Mouse (Mus musculus) hindbrain, embryonic 14.5 days (tissue): ENCODE measurements at regions not wholly inside any gene's neighbourhood (a gene's known extent, or its start where the extent isn't known, plus 50 kb on each side); places are given as distances from the start of the nearest gene placed in this dataset.

Experiments used
- ATAC-seq: fragments of 200-750 bp; cut with Nextera tagmentation; 2 replicates; pipeline ENCODE4 v1.8.0; 2017; ENCODE audit warnings: moderate number of reproducible peaks, mild to moderate bottlenecking, moderate TSS enrichment, moderate library complexity; ENCODE audit not compliant: low FRiP score
- DNase-seq: peaks from one replicate; pipeline ENCODE4 v3.0.0-alpha.2; 2015; ENCODE audit warnings: low spot score
- H3K27ac ChIP-seq: fragments of 300-500 bp; sonication (generic); 2 replicates; pipeline ENCODE4 v1.5.1; 2014; ENCODE audit warnings: mild to moderate bottlenecking, moderate library complexity
- H3K27me3 ChIP-seq: fragments of 300-500 bp; sonication (generic); 2 replicates; pipeline ENCODE4 v1.6.1; 2014; ENCODE audit warnings: mild to moderate bottlenecking, low read length, mixed read lengths; ENCODE audit not compliant: control insufficient read depth, insufficient read depth
- H3K36me3 ChIP-seq: fragments of 300-500 bp; sonication (generic); replicated peaks from 2 replicates; pipeline ENCODE4 v1.6.1; 2014; ENCODE audit not compliant: control insufficient read depth, insufficient read depth
- H3K4me1 ChIP-seq: fragments of 300-500 bp; sonication (generic); replicated peaks from 2 replicates; pipeline ENCODE4 v1.6.1; 2014; ENCODE audit warnings: antibody characterized with exemption, low read length, mixed read lengths; ENCODE audit not compliant: control insufficient read depth, insufficient read depth
- H3K4me2 ChIP-seq: fragments of 300-500 bp; sonication (generic); replicated peaks from 2 replicates; pipeline ENCODE4 v1.6.1; 2014; ENCODE audit warnings: mild to moderate bottlenecking, moderate library complexity
- H3K4me3 ChIP-seq: fragments of 300-500 bp; sonication (generic); replicated peaks from 2 replicates; pipeline ENCODE4 v1.5.1; 2014; ENCODE audit warnings: mild to moderate bottlenecking, low read length
- H3K9ac ChIP-seq: fragments of 300-500 bp; sonication (generic); 2 replicates; pipeline ENCODE4 v1.6.1; 2014
- H3K9me3 ChIP-seq: fragments of 300-500 bp; sonication (generic); 2 replicates; pipeline ENCODE4 v1.6.1; 2016; ENCODE audit warnings: low read length; ENCODE audit not compliant: control insufficient read depth
- WGBS: fragments of 180-500 bp; shearing (Covaris S2); extraction: QIAGEN DNeasy Blood & Tissue Kit; methylation state at CpG from one replicate; pipeline ENCODE4 v1.1.7; 2014; 5-methylcytosine and 5-hydroxymethylcytosine counted together

DNA sequence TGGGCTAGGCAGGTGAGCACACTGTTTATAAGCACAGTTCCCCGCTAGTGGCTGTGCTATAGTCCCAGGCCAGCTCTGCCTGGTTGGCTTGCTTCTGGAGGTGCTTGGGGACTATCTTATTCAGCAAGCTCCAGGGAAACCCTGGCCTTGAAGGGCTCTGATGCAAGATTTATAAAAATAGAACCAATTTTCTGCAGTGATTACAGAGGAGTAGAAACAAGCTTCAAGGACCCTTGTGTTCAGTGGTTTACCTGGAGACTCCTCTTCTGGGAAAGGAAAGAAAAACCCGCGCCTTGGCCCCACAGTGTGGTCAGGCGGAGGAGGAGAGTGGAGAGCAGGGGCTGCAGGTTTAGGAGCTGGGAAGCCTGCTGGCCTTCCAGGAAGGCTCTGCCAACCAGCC, 178.2 kb upstream of the Ctnnb1 start:
- ATAC-seq (no peak), DNase-seq (no peak)
- H3K9me3 ChIP-seq: no peaks in the 10 kb centered on the region
- peaks cover 4% of the 10 kb centered on the region; the same call in 1 of the 2 replicates for H3K4me1 ChIP-seq
- H3K9ac ChIP-seq: no peak overlapping the region
- 88% methylated on average over 4 of the region's 4 CpGs for WGBS
- H3K27me3 ChIP-seq: no peaks in the 10 kb centered on the region
- no peak overlapping the region for H3K27ac ChIP-seq
- H3K36me3 ChIP-seq: no peaks in the 10 kb centered on the region
- H3K4me2 ChIP-seq: no peak overlapping the region
- no peak overlapping the region for H3K4me3 ChIP-seq

DNA sequence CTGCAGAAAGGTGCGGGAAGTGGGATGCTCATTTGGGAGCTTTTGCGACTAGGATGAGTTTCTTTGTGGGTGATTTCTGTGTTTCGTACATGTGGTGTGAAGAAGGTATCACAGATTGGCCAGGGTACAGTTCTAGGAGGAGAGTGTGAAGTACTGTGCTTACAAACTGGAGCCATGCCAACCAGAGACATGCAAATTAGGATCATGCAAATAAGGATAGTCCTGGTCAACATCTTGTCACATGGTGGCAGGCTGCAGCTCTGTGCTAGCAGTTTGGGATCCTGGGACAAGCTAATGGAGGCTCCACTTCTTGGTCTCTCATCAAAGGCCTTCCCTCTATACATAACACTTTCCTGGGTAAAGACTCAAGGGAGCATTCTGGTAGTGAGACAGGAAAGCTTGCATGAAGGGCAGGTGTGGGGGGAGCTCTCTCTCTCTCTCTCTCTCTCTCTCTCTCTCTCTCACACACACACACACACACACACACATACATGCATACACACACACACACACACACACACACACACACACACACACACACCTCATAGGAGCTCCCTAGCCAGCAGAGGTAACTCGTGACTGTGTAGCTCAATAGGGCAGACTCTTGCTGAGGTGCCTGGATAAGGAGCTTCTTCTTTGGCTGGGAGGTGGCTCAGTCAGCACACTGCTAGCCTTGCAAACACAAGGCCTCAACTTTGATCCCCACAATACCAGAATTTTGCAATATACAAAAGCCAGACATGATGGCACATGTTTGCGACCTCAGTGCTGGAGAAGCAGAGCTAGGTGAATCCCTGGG, 177.1 kb upstream of the Ctnnb1 start:
- WGBS: 80% methylated on average over 5 of the region's 5 CpGs
- H3K9ac ChIP-seq: no peak overlapping the region
- H3K4me2 ChIP-seq: no peak overlapping the region
- peaks cover 4% of the 10 kb centered on the region; the same call in 1 of the 2 replicates for H3K4me1 ChIP-seq
- no peaks in the 10 kb centered on the region for H3K27me3 ChIP-seq
- H3K9me3 ChIP-seq: no peaks in the 10 kb centered on the region
- H3K36me3 ChIP-seq: no peaks in the 10 kb centered on the region
- H3K4me3 ChIP-seq: no peak overlapping the region
- ATAC-seq: peak; percentile 64; the same call in 1 of the 2 replicates
- peak; percentile 64 for DNase-seq
- no peak overlapping the region for H3K27ac ChIP-seq

DNA sequence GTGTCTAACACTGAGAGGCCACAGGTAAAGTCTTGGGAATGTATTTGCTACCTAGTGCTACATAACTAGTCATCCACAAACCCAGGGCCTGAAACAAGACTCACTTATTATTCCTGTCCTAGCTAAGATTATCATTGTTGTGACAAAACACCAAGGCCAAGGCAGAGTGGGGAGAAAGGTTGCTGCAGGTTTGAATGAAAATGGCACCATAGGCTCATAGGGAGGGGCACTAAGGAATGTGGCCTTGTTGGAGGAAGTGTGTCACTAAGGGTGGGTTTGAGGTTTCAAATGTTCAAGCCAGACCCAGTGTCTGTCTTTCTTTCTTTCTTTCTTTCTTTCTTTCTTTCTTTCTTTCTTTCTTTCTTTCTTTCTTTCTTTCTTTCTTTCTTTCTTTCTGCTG, 174.9 kb upstream of the Ctnnb1 start:
- no peak overlapping the region for H3K27ac ChIP-seq
- H3K9ac ChIP-seq: no peak overlapping the region
- ATAC-seq (no peak), DNase-seq (no peak)
- H3K4me3 ChIP-seq: no peak overlapping the region
- H3K4me2 ChIP-seq: no peak overlapping the region
- peaks cover 4% of the 10 kb centered on the region; the same call in 1 of the 2 replicates for H3K4me1 ChIP-seq
- no peaks in the 10 kb centered on the region for H3K27me3 ChIP-seq
- H3K36me3 ChIP-seq: no peaks in the 10 kb centered on the region
- no peaks in the 10 kb centered on the region for H3K9me3 ChIP-seq

DNA sequence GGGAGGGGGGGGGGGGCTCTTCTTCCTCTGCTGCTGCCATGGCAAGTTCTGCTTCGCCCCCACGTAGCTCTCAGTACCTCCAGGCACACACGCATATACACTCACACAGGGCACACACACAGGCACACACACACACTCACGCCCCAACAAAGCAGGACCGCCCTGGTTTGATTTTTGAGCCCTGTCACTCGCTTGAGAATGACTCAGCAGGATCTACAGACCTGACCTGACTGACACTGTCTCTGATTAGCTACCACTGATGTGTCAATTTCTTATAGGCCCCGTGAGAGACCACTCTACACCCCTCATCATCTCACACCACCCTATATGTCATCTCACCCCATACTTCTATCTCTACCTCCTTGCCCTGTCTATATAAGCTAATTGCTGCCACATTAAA, 173.5 kb upstream of the Ctnnb1 start:
- Histone ChIP-seq H3K9ac (no peak overlapping the region), H3K4me2 (no peak overlapping the region), H3K27ac (no peak overlapping the region), H3K4me3 (no peak overlapping the region), H3K27me3 (no peaks in the 10 kb centered on the region), H3K36me3 (no peaks in the 10 kb centered on the region), H3K4me1 (peaks cover 4% of the 10 kb centered on the region; the same call in 1 of the 2 replicates), H3K9me3 (no peaks in the 10 kb centered on the region)
- no peak for ATAC-seq
- WGBS: 92% methylated on average over 6 of the region's 7 CpGs
- no peak for DNase-seq

DNA sequence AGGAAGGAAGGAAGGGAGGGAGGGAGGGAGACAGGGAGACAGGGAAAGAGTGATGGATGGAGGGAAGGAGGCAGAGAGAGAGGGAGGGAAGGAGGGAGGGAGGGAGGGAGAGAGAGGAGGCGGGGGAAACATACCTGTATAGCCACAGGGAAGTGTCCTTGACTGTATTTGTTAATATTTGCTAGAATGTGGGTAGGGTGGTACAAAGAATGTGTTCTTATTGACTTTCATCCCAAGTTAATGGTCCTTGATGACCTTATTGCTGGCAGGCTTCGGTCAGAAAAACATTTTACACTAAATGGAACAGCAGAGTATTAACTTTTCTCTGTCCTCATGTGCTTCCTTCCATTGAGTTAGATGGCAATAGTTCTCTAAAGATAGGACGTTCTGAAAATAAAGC, 171.0 kb upstream of the Ctnnb1 start:
- no peak overlapping the region for H3K4me2 ChIP-seq
- H3K4me1 ChIP-seq: no peaks in the 10 kb centered on the region
- H3K4me3 ChIP-seq: no peak overlapping the region
- H3K9me3 ChIP-seq: no peaks in the 10 kb centered on the region
- DNase-seq: no peak
- no peak for ATAC-seq
- no peak overlapping the region for H3K27ac ChIP-seq
- no peaks in the 10 kb centered on the region for H3K36me3 ChIP-seq
- WGBS: 93% methylated on average over 3 of the region's 3 CpGs
- H3K9ac ChIP-seq: no peak overlapping the region
- no peaks in the 10 kb centered on the region for H3K27me3 ChIP-seq

DNA sequence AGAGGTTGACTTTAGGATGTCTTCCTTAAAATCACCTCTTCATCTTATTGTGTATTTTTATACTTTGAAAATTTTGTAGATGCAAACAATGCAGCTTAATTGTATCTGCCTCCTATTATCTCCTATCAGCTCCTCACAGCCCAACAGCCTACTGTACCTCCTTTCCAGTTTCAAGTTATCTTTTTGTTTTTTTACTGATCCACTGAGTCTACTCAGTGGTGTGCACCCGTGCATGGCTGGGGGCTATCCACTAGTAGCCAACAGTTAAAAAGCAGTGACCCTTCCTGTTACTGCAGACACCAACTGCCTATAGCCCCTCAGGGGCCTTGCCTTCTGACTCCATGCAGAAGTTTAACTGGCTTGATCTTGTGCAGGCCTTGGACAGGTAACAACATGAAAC, 170.4 kb upstream of the Ctnnb1 start:
- no peak overlapping the region for H3K4me3 ChIP-seq
- no peaks in the 10 kb centered on the region for H3K27me3 ChIP-seq
- H3K36me3 ChIP-seq: no peaks in the 10 kb centered on the region
- no peaks in the 10 kb centered on the region for H3K9me3 ChIP-seq
- DNase-seq (no peak), ATAC-seq (no peak)
- no peak overlapping the region for H3K27ac ChIP-seq
- no peaks in the 10 kb centered on the region for H3K4me1 ChIP-seq
- H3K4me2 ChIP-seq: no peak overlapping the region
- WGBS: 78% methylated on average over 1 of the region's 1 CpGs
- H3K9ac ChIP-seq: no peak overlapping the region

DNA sequence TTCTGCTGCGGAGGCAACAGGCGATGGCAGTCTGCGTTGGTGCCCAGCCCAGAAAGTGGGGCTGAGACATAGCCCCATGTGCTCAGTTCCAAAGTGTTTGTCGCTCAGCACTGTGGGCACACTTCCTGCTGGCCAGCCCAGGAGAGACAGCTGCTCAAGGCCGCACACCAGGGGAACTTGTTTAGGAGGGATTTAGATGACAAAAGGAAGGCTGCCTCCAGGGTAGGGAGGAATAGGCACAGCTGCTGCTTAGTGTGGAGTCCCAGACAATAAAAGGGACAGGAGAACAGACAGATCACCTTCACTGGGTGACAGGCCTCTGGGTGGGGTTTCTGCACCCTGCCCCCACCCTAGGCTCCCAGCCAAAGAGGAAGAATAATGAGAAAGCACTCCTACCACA, 169.2 kb upstream of the Ctnnb1 start:
- H3K4me2 ChIP-seq: no peak overlapping the region
- no peaks in the 10 kb centered on the region for H3K4me1 ChIP-seq
- ATAC-seq (peak; percentile 75; the same call in 1 of the 2 replicates), DNase-seq (no peak)
- 28% methylated on average over 5 of the region's 5 CpGs for WGBS
- H3K9ac ChIP-seq: no peak overlapping the region
- no peaks in the 10 kb centered on the region for H3K36me3 ChIP-seq
- peak overlapping the region; percentile 20; the same call in 1 of the 2 replicates for H3K27ac ChIP-seq
- H3K27me3 ChIP-seq: no peaks in the 10 kb centered on the region
- H3K9me3 ChIP-seq: no peaks in the 10 kb centered on the region
- no peak overlapping the region for H3K4me3 ChIP-seq

DNA sequence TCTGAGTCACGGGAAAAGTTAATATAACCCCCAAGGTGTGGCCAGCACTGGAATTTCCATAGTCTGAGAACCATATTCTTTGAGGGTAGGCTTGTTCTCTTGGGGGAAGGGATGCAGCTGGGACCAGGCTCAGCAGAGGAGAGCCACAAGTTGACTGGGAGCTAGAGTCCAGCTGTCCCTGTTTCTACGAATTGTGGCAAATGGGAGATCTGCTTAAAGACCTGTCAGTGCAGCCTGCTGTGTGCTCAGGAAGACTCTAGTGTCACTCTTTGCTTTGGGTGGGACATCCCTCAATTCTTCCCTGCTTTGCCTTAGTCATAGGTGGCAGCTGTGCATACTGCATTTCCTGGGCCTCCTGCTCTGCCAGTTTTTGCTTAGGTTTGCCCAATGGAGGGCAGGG, 165.2 kb upstream of the Ctnnb1 start:
- Histone ChIP-seq H3K27ac (no peak overlapping the region), H3K27me3 (no peaks in the 10 kb centered on the region), H3K9me3 (no peaks in the 10 kb centered on the region), H3K4me3 (no peak overlapping the region), H3K4me1 (no peaks in the 10 kb centered on the region), H3K9ac (no peak overlapping the region), H3K4me2 (no peak overlapping the region), H3K36me3 (no peaks in the 10 kb centered on the region)
- DNase-seq: no peak
- WGBS: 87% methylated on average over 2 of the region's 2 CpGs
- no peak for ATAC-seq

DNA sequence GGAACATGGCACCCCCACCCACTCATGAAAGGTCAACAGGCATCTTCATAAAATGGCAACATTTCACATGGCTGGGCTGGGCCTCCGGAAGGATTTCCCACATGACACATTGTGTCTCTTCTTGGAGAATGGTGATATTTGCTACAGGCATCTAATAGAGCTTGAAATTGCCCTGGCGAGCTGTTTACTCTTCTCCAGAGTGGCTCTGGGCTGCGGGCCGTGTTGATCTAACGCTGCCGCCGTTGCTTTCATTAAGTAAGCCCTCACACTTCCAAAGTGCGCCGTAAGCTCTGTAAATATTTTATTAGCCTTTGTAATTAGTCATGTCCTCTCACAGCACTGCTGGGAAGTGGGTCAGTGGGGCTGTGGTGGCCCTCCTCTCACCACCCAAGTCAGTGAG, 164.4 kb upstream of the Ctnnb1 start:
- 69% methylated on average over 9 of the region's 9 CpGs for WGBS
- Histone ChIP-seq H3K4me1 (no peaks in the 10 kb centered on the region), H3K9ac (no peak overlapping the region), H3K27ac (no peak overlapping the region), H3K4me3 (no peak overlapping the region), H3K27me3 (no peaks in the 10 kb centered on the region), H3K4me2 (no peak overlapping the region), H3K9me3 (no peaks in the 10 kb centered on the region), H3K36me3 (no peaks in the 10 kb centered on the region)
- ATAC-seq (no peak), DNase-seq (no peak)

DNA sequence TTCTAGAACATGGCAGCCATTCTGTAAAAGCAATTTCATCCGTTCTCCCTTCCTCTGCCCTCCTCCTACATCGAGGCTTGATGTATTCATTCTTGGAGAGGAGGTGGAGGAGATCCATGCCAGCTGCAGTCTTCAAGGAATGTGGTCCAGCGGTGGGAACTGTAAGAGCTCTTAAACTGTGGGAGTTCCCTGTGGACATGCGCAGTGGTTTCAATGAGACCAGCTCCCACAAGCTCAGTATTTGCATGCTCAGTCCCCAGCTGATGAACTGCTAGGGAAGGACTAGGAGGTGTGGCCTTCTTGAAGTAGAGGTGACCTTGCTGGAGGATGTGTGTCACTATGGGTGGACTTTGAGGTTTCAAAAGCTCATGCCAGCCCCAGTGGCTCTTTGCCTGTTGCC, 163.7 kb upstream of the Ctnnb1 start:
- WGBS: 77% methylated on average over 4 of the region's 4 CpGs
- Histone ChIP-seq H3K36me3 (no peaks in the 10 kb centered on the region), H3K9ac (no peak overlapping the region), H3K4me1 (no peaks in the 10 kb centered on the region), H3K4me2 (no peak overlapping the region), H3K27ac (no peak overlapping the region), H3K27me3 (no peaks in the 10 kb centered on the region), H3K4me3 (no peak overlapping the region), H3K9me3 (no peaks in the 10 kb centered on the region)
- ATAC-seq (no peak), DNase-seq (no peak)
